Mouse (Mus musculus) megakaryocyte, embryonic 14.5 days (primary cell): ENCODE data around the gene Tdrkh. TPM values are rescaled to one million over a fixed set of nuclear protein-coding genes. Genes with fewer than 3 reads are reported as not detected.

Experiments
- H3K27me3 ChIP-seq: replicated peaks from 2 replicates; pipeline ENCODE3; 2012; ENCODE audit warnings: inconsistent platforms
- H3K36me3 ChIP-seq: replicated peaks from 2 replicates; pipeline ENCODE3; 2012; ENCODE audit warnings: low read length, inconsistent platforms, mixed read lengths
- H3K4me1 ChIP-seq: 2 replicates; pipeline ENCODE4 v1.6.1; 2012; ENCODE audit warnings: inconsistent platforms
- H3K4me3 ChIP-seq: replicated peaks from 2 replicates; pipeline ENCODE3; 2012; ENCODE audit warnings: moderate library complexity, mild to moderate bottlenecking, inconsistent platforms
- H3K9me3 ChIP-seq: 2 replicates; pipeline ENCODE4 v1.6.1; 2012; ENCODE audit warnings: inconsistent platforms
- FLI1 ChIP-seq: IDR thresholded peaks from 2 replicates; pipeline ENCODE4 v1.6.1; 2012; ENCODE audit warnings: low read length, inconsistent platforms, mixed read lengths
- GATA1 ChIP-seq: IDR thresholded peaks from 3 replicates; pipeline ENCODE4 v1.6.1; 2012; ENCODE audit warnings: mixed read lengths, low read length, inconsistent platforms, borderline replicate concordance
- polyA plus RNA-seq: library from polyadenylated mRNA; stranded (reverse); fragments of >175 nt; gene quantifications from 2 replicates; pipeline ENCODE4 v1.2.3, GENCODE M21; 2012; ENCODE audit warnings: low replicate concordance; ENCODE audit not compliant: insufficient read depth

Tdrkh gene
- polyA plus RNA-seq, 1 experiment: 2.8 TPM

- TF ChIP-seq FLI1 (no peak), GATA1 (no peak)
- Histone ChIP-seq H3K4me1 (peaks cover 21% of the 10 kb centered on the region), H3K9me3 (no peaks in the 10 kb centered on the region), H3K36me3 (no peaks in the 10 kb centered on the region), H3K4me3 (no peak overlapping the region), H3K27me3 (peaks cover 68% of the 10 kb centered on the region)
These were observed 40.0 kb upstream of the Tdrkh start for GRCm38 (mm10) chr3:94373090-94373489.

- Histone ChIP-seq H3K36me3 (no peaks in the 10 kb centered on the region), H3K4me1 (peaks cover 21% of the 10 kb centered on the region), H3K9me3 (no peaks in the 10 kb centered on the region), H3K27me3 (peaks cover 70% of the 10 kb centered on the region), H3K4me3 (peak overlapping the region; percentile 19)
- TF ChIP-seq GATA1: no peak
- no peak for TF ChIP-seq FLI1
These were observed 39.5 kb upstream of the Tdrkh start for GRCm38 (mm10) chr3:94373597-94374011.

GRCm38 (mm10) chr3:94374636-94375035 lies 38.4 kb upstream of the Tdrkh start:
- peaks cover 76% of the 10 kb centered on the region for H3K27me3 ChIP-seq
- no peak overlapping the region for H3K4me3 ChIP-seq
- TF ChIP-seq GATA1: no peak
- TF ChIP-seq FLI1: no peak
- H3K9me3 ChIP-seq: no peaks in the 10 kb centered on the region
- H3K36me3 ChIP-seq: no peaks in the 10 kb centered on the region
- H3K4me1 ChIP-seq: peaks cover 21% of the 10 kb centered on the region

GRCm38 (mm10) chr3:94375146-94375545 lies 37.9 kb upstream of the Tdrkh start:
- Histone ChIP-seq H3K36me3 (no peaks in the 10 kb centered on the region), H3K27me3 (peaks cover 78% of the 10 kb centered on the region), H3K9me3 (no peaks in the 10 kb centered on the region), H3K4me1 (peaks cover 21% of the 10 kb centered on the region), H3K4me3 (no peak overlapping the region)
- TF ChIP-seq FLI1: no peak
- no peak for TF ChIP-seq GATA1

- Histone ChIP-seq H3K27me3 (peaks cover 79% of the 10 kb centered on the region), H3K9me3 (no peaks in the 10 kb centered on the region), H3K4me1 (peaks cover 21% of the 10 kb centered on the region), H3K36me3 (no peaks in the 10 kb centered on the region), H3K4me3 (no peak overlapping the region)
- TF ChIP-seq GATA1 (no peak), FLI1 (no peak)
These were observed 37.2 kb upstream of the Tdrkh start for GRCm38 (mm10) chr3:94375861-94376260.

- Histone ChIP-seq H3K9me3 (no peaks in the 10 kb centered on the region), H3K27me3 (peaks cover 75% of the 10 kb centered on the region), H3K4me3 (no peak overlapping the region), H3K36me3 (no peaks in the 10 kb centered on the region), H3K4me1 (peaks cover 21% of the 10 kb centered on the region)
- TF ChIP-seq GATA1: no peak
- TF ChIP-seq FLI1: no peak
These were observed 35.8 kb upstream of the Tdrkh start for GRCm38 (mm10) chr3:94377028-94377923.

- H3K36me3 ChIP-seq: no peaks in the 10 kb centered on the region
- no peaks in the 10 kb centered on the region for H3K9me3 ChIP-seq
- TF ChIP-seq FLI1 (no peak), GATA1 (no peak)
- H3K27me3 ChIP-seq: peaks cover 65% of the 10 kb centered on the region
- H3K4me3 ChIP-seq: no peak overlapping the region
- peaks cover 11% of the 10 kb centered on the region; the same call in 1 of the 2 replicates for H3K4me1 ChIP-seq
These were observed 33.1 kb upstream of the Tdrkh start for GRCm38 (mm10) chr3:94379831-94380510.

- TF ChIP-seq FLI1: no peak
- TF ChIP-seq GATA1: no peak
- Histone ChIP-seq H3K9me3 (no peaks in the 10 kb centered on the region), H3K4me3 (no peak overlapping the region), H3K36me3 (no peaks in the 10 kb centered on the region), H3K4me1 (peaks cover 6% of the 10 kb centered on the region; the same call in 1 of the 2 replicates), H3K27me3 (peaks cover 52% of the 10 kb centered on the region)
These were observed 30.8 kb upstream of the Tdrkh start for GRCm38 (mm10) chr3:94382308-94382707.

- Histone ChIP-seq H3K27me3 (peaks cover 50% of the 10 kb centered on the region), H3K9me3 (no peaks in the 10 kb centered on the region), H3K4me1 (peaks cover 12% of the 10 kb centered on the region; the same call in 1 of the 2 replicates), H3K4me3 (no peak overlapping the region), H3K36me3 (no peaks in the 10 kb centered on the region)
- TF ChIP-seq GATA1 (no peak), FLI1 (no peak)
These were observed 29.6 kb upstream of the Tdrkh start for GRCm38 (mm10) chr3:94383476-94383875.

GRCm38 (mm10) chr3:94386671-94387070 lies 26.4 kb upstream of the Tdrkh start:
- TF ChIP-seq GATA1 (no peak), FLI1 (no peak)
- no peaks in the 10 kb centered on the region for H3K9me3 ChIP-seq
- peaks cover 12% of the 10 kb centered on the region; the same call in 1 of the 2 replicates for H3K4me1 ChIP-seq
- no peaks in the 10 kb centered on the region for H3K36me3 ChIP-seq
- H3K4me3 ChIP-seq: no peak overlapping the region
- peaks cover 47% of the 10 kb centered on the region for H3K27me3 ChIP-seq
